Mouse (Mus musculus) forebrain, embryonic 11.5 days (tissue): ENCODE results near the gene Znfx1. TPM values are rescaled to one million over a fixed set of nuclear protein-coding genes. Genes with fewer than 3 reads are reported as not detected.

Experiments
- ATAC-seq: fragments of 200-750 bp; cut with Nextera tagmentation; replicated peaks from 2 replicates; pipeline ENCODE4 v1.8.0; 2017; ENCODE audit warnings: moderate TSS enrichment; ENCODE audit not compliant: low FRiP score
- DNase-seq: peaks from one replicate; pipeline ENCODE4 v3.0.0-alpha.2; 2017; ENCODE audit warnings: low spot score
- H3K27ac ChIP-seq: fragments of 300-500 bp; sonication (generic); 2 replicates; pipeline ENCODE4 v1.5.1; 2014; ENCODE audit warnings: low read depth, low read length
- H3K27me3 ChIP-seq: fragments of 300-500 bp; sonication (generic); 2 replicates; pipeline ENCODE4 v1.6.1; 2014; ENCODE audit warnings: mild to moderate bottlenecking, low read length, mixed read lengths; ENCODE audit not compliant: control insufficient read depth, insufficient read depth
- H3K36me3 ChIP-seq: fragments of 300-500 bp; sonication (generic); 2 replicates; pipeline ENCODE4 v1.6.1; 2014; ENCODE audit warnings: mild to moderate bottlenecking, low read length, moderate library complexity, mixed read lengths; ENCODE audit not compliant: control insufficient read depth, insufficient read depth
- H3K4me1 ChIP-seq: fragments of 300-500 bp; sonication (generic); replicated peaks from 2 replicates; pipeline ENCODE4 v1.6.1; 2014; ENCODE audit warnings: low read length, mixed read lengths; ENCODE audit not compliant: control insufficient read depth, insufficient read depth
- H3K4me2 ChIP-seq: fragments of 300-500 bp; sonication (generic); 2 replicates; pipeline ENCODE4 v1.6.1; 2014; ENCODE audit warnings: low read depth, mild to moderate bottlenecking, low read length, moderate library complexity, mixed read lengths; ENCODE audit not compliant: severe bottlenecking
- H3K4me3 ChIP-seq: fragments of 300-500 bp; sonication (generic); 2 replicates; pipeline ENCODE4 v1.5.1; 2014; ENCODE audit warnings: low read depth, low read length
- H3K9ac ChIP-seq: fragments of 300-500 bp; sonication (generic); 2 replicates; pipeline ENCODE4 v1.6.1; 2014; ENCODE audit warnings: low read length
- H3K9me3 ChIP-seq: fragments of 300-500 bp; sonication (generic); 2 replicates; pipeline ENCODE4 v1.6.1; 2016; ENCODE audit warnings: low read length, mixed read lengths; ENCODE audit not compliant: control insufficient read depth
- WGBS: fragments of 180-500 bp; shearing (Covaris S2); extraction: QIAGEN DNeasy Blood & Tissue Kit; methylation state at CpG from one replicate; pipeline ENCODE4 v1.1.7; 2014; 5-methylcytosine and 5-hydroxymethylcytosine counted together
- polyA plus RNA-seq: library from polyadenylated mRNA; unstranded; fragments of >200 nt; fragmentation: Nextera tagmentation; extraction: Ambion mirVana; gene quantifications from 2 replicates; pipeline ENCODE4 v1.2.1, GENCODE M21; 2014

Gene Znfx1
- polyA plus RNA-seq, 1 experiment from 2014 or later = 7.4 TPM

- ATAC-seq = no peak
- Histone ChIP-seq H3K27ac (no peak overlapping the region), H3K4me2 (no peak overlapping the region), H3K4me1 (no peaks in the 10 kb centered on the region), H3K4me3 (no peak overlapping the region), H3K36me3 (no peaks in the 10 kb centered on the region), H3K9me3 (no peaks in the 10 kb centered on the region), H3K9ac (no peak overlapping the region), H3K27me3 (no peaks in the 10 kb centered on the region)
- DNase-seq = peak; percentile 67
- 49% methylated on average over 8 of the region's 8 CpGs for WGBS
Observed at GRCm38 (mm10) chr2:167004099-167004854, 58.5 kb downstream of the Znfx1 start.

GRCm38 (mm10) chr2:167001486-167001885 lies 61.3 kb downstream of the Znfx1 start:
- ATAC-seq (no peak), DNase-seq (no peak)
- Histone ChIP-seq H3K27ac (no peak overlapping the region), H3K27me3 (no peaks in the 10 kb centered on the region), H3K9me3 (no peaks in the 10 kb centered on the region), H3K4me1 (no peaks in the 10 kb centered on the region), H3K4me3 (no peak overlapping the region), H3K36me3 (no peaks in the 10 kb centered on the region), H3K9ac (no peak overlapping the region), H3K4me2 (no peak overlapping the region)
- WGBS = 79% methylated on average over 9 of the region's 9 CpGs

- 46% methylated on average over 8 of the region's 8 CpGs for WGBS
- peak overlapping the region; percentile 47 for H3K4me2 ChIP-seq
- H3K9me3 ChIP-seq = no peaks in the 10 kb centered on the region
- no peaks in the 10 kb centered on the region for H3K36me3 ChIP-seq
- peak overlapping the region; percentile 28; the same call in 1 of the 2 replicates for H3K27ac ChIP-seq
- DNase-seq (no peak), ATAC-seq (peak; percentile 21)
- H3K9ac ChIP-seq = peak overlapping the region; percentile 68
- H3K4me3 ChIP-seq = peak overlapping the region; percentile 98
- H3K27me3 ChIP-seq = no peaks in the 10 kb centered on the region
- H3K4me1 ChIP-seq = no peaks in the 10 kb centered on the region; the same call in 1 of the 2 replicates
Observed at GRCm38 (mm10) chr2:166996533-166996894, 66.3 kb downstream of the Znfx1 start.

GRCm38 (mm10) chr2:166995796-166996532 lies 66.9 kb downstream of the Znfx1 start, which contains the start of gene Stau1:
Stau1 (minus strand) TSS chr2:166996299.
- under 1% methylated on average over 78 of the region's 88 CpGs for WGBS
- Histone ChIP-seq H3K27ac (peak within 1 kb of the TSS; percentile 92), H3K9me3 (no peaks in the 10 kb centered on the region), H3K27me3 (no peaks in the 10 kb centered on the region), H3K9ac (peak within 1 kb of the TSS; percentile 96), H3K4me1 (no peaks in the 10 kb centered on the region; the same call in 1 of the 2 replicates), H3K36me3 (no peaks in the 10 kb centered on the region), H3K4me3 (peak within 1 kb of the TSS; percentile 98), H3K4me2 (peak within 1 kb of the TSS; percentile 70)
- ATAC-seq (peak; percentile 99), DNase-seq (peak; percentile 99)

GRCm38 (mm10) chr2:166995021-166995795 lies 67.6 kb downstream of the Znfx1 start:
- H3K4me1 ChIP-seq = no peaks in the 10 kb centered on the region; the same call in 1 of the 2 replicates
- ATAC-seq (peak; percentile 8), DNase-seq (peak; percentile 54)
- H3K4me3 ChIP-seq = peak overlapping the region; percentile 98
- H3K27me3 ChIP-seq = no peaks in the 10 kb centered on the region
- H3K9me3 ChIP-seq = no peaks in the 10 kb centered on the region
- H3K4me2 ChIP-seq = peak overlapping the region; percentile 70
- H3K27ac ChIP-seq = peak overlapping the region; percentile 92
- 7% methylated on average over 28 of the region's 28 CpGs for WGBS
- no peaks in the 10 kb centered on the region for H3K36me3 ChIP-seq
- H3K9ac ChIP-seq = peak overlapping the region; percentile 96

- Histone ChIP-seq H3K4me3 (no peak overlapping the region), H3K4me2 (no peak overlapping the region), H3K9ac (no peak overlapping the region), H3K27me3 (no peaks in the 10 kb centered on the region), H3K9me3 (no peaks in the 10 kb centered on the region), H3K27ac (no peak overlapping the region), H3K4me1 (no peaks in the 10 kb centered on the region; the same call in 1 of the 2 replicates), H3K36me3 (no peaks in the 10 kb centered on the region)
- no peak for DNase-seq
- ATAC-seq = no peak
Observed at GRCm38 (mm10) chr2:166991945-166992344, 70.9 kb downstream of the Znfx1 start.

- Histone ChIP-seq H3K27ac (no peak overlapping the region), H3K9ac (no peak overlapping the region), H3K4me2 (no peak overlapping the region), H3K36me3 (no peaks in the 10 kb centered on the region), H3K27me3 (no peaks in the 10 kb centered on the region), H3K4me1 (no peaks in the 10 kb centered on the region; the same call in 1 of the 2 replicates), H3K9me3 (no peaks in the 10 kb centered on the region), H3K4me3 (no peak overlapping the region)
- ATAC-seq (no peak), DNase-seq (no peak)
- 91% methylated on average over 7 of the region's 7 CpGs for whole genome bisulfite sequencing
Observed at GRCm38 (mm10) chr2:166990861-166991260, 72.0 kb downstream of the Znfx1 start.
